Mouse (Mus musculus) skeletal muscle tissue, adult 2 months (tissue): ENCODE results near the gene Btbd35f13.
"Not testable (repeated sequence)": the region's sequence is repeated elsewhere in the genome, so short reads cannot be mapped to it uniquely, and the experiment has no call there.

Experiments
- DNase-seq: peaks from one replicate; pipeline ENCODE4 v3.0.0-alpha.2; 2012; ENCODE audit warnings: low read depth, low spot score

Btbd35f13 gene

DNA sequence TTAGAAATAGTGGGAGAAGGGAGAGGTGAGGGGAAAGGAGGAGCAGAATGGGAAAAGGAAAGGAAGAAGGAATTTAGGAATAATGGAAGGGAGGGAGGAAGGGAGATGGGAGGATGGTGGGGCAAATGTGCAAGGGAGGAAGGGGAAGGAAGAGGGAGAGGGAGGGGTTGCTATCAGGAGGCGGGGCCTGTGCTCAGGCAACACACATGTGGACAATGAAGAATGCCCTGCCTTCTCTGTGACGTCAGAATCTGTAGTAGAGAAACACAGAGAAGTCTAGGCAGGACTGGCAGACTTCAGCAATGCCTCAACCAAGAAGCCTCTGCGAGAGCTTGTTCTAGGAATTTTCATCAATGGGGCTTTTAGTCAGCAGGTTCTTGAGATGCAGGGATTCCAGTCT is at the start of gene Btbd35f13:
Gene Btbd35f13 (plus strand): TSS at position 301 of the 400 bp plus-strand sequence.
- DNase-seq = not testable (repeated sequence)

DNA sequence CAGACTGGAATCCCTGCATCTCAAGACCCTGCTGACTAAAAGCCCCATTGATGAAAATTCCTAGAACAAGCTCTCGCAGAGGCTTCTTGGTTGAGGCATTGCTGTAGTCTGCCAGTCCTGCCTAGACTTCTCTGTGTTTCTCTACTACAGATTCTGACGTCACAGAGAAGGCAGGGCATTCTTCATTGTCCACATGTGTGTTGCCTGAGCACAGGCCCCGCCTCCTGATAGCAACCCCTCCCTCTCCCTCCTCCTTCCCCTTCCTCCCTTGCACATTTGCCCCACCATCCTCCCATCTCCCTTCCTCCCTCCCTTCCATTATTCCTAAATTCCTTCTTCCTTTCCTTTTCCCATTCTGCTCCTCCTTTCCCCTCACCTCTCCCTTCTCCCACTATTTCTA is 45.3 kb downstream of the Btbd35f13 start, which contains the start of gene Btbd35f14:
Gene Btbd35f14 (minus strand): TSS at position 101 of the 400 bp plus-strand sequence.
- not testable (repeated sequence) for DNase-seq
